Mouse (Mus musculus): Measurements from ENCODE around the gene Ripor3.

- TF ChIP-seq EP300 (optimal IDR thresholded peaks at IDR 0.05), result no peak
- TF ChIP-seq CTCF (IDR thresholded peaks at IDR 0.05; ENCODE audit: low read depth), result no peak
Observed at GRCm38 (mm10) chr2:168052156-168052555, 41.7 kb upstream of the Ripor3 start.

Data from stomach, postnatal 0 days (tissue).